Mouse (Mus musculus) liver (tissue): ENCODE data around the gene Npcd.

ENCODE experiments used
- DNase-seq: peaks from one replicate; pipeline ENCODE4 v3.0.0-alpha.2; 2020; ENCODE audit warnings: mixed read lengths

Gene Npcd

DNA sequence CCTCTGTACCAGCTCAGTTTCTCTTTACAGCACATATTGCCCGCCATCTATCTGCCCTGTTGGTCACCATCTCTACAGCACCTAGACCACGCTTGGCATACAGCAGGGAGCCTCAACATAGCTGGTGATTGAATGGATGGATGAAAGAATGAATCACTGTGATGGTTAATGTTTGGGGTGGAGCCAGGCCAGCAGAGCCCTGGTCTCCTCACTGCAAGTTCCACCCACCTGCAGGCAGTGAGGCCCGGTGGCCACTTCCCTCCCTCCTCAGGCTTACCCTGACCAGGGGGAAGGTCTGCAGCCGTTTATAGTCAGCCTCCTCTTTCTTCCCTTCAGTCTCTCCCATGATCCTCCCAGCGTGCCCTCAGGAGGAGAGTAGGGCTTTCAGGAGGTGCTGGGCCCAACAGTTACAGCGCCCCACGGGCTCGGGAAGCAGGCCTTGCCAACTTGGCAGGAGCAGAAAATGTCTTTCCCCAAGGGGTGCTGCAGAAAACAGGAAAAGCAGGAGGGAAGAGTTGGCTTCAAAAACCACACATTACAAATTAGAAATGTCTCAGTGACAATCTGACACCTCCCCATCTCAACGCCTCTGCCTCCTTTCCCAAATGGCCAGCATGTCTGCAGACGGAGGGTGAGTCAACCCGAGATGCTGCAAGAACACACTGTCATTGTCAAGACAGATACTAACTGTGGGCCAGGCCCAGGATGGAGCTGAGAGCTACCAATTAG, 69.3 kb downstream of the Npcd start:
- no peak for DNase-seq

DNA sequence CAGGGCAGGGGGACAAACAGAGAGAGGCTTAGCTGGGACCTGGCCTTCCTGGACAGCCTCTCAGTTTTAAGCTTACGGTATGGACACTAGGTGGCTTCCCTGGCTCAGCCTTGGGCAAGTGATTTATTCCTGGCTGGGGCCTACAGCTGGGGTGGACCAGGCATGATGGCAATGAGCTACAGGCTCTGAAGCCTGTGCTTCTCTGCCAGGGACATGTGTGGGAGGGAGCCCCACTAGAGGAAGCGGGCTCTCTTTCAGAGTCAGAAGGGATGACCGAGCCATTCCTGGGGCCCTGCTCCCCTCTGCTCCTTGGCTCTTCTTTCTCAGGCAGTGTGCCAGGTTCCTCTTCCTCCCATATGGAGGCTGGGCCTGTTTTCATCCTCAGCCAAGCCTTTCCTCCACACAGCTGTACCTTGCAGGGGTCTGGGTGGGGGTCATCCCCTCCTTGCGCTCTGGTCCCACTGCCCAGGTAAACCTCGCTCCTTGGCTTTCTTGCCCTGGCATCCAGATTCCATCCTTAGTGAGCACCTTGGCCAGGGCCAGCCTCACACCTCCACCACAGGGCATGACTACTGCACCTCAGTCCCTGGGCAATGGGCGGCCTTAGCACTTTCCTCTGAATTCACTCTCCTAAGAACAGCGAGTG, 70.3 kb downstream of the Npcd start:
- no peak for DNase-seq

DNA sequence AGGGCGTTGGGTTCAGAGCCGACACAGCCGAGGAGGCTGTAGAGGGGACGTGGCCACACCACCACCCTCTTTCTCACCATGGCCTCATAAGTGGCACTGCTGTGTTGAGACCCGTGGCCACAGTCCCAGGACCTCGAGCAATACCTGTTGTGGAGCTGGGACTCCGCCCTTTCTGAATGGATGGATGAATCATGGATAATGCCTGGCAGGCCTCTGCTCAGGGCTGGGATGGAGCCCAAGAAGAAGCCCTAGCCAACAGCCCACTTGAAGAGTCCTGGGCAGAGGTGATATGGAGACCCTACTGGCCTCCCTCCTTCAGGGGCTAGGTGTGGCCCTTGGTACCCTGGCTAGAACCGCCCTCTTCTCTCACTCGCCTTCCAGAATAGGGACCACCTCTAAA, 71.0 kb downstream of the Npcd start:
- DNase-seq, result no peak

DNA sequence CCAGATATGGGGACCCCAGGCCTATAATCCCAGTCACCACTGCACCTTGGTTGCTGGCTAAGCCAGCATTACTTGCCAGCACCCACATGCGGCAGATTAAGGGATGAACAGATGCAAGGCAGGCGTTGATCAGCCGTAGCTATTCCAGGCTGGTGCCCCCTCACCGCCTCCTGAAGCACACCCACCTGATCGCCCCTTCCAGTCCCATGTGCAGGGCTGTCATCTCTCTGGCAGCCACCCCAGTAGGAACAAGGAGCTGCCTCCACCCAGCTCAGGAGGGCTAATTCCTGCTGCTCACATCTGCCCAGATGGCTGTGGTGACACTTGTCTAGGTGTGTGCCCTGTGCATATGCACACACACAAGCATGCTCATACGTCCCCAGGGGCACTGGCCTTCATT, 73.1 kb downstream of the Npcd start:
- no peak for DNase-seq

DNA sequence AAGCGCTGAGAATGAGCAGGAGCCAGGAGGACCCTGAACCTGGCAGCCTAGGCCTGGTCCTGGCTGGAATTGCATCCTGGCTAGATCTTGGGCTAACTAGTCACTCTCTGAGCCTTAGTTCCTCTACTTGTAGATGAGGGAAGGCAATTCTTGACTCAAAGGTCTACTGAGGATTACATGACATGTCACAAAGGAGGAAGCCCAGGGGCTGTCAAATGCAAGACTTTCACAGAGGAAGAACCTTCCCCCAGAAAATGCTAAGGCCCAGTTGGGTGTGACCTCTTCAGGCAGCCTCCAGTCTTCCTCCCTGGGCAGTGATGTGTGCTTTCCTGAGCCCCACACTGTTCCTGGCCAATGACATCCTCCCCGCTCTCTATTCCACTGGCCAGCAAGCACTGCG, 76.9 kb downstream of the Npcd start:
- no peak for DNase-seq

DNA sequence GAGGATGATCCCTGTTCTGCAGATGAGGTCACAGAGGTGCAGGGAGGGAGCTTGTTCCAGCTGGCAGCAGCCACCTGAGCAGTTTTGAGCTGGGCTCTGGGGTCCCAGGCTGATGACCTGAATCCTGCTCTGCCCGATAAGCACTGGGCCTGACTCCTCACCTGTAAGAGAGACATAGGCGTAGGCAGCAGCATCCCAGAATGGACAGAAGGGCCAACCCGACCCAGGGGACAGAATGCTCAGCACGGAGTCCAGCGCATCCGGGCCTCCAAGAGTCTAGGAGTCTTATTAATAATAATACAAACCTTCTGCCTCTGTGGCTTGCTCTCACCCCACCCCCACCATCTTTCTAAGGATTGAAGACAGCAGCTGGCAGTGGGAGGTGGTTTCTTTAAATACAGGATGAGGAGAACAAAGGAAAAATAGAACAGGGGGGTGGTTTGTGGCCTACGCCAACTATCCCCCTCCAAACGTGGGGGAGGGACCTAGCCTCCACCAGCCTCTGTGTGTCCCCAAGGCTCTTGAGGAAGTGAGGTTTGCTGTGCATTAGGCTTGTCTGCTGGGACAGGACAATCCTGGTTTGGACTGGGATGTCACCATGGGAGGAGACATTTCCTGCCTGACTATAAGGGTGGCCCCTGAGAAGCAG, 77.9 kb downstream of the Npcd start:
- DNase-seq, result no peak

DNA sequence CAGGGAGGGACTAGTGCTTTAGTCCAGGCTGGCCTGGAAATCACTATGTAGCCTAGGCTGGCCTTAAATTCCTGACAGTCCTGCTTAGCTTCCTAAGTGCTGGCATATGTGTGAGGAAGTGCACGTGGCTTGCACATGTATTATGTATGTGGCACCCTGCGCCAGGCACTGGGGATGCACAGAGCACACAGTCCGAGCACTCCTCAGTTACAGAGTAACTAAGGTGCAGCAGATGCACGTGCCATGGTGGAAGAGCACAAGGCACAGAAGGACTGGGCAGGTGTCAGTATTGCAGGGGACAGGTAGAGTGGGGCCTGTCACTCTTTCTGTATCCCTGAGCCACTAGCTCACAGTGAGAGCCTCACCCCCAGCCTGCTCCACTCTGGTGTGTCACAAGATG, 78.9 kb downstream of the Npcd start:
- DNase-seq, result no peak

DNA sequence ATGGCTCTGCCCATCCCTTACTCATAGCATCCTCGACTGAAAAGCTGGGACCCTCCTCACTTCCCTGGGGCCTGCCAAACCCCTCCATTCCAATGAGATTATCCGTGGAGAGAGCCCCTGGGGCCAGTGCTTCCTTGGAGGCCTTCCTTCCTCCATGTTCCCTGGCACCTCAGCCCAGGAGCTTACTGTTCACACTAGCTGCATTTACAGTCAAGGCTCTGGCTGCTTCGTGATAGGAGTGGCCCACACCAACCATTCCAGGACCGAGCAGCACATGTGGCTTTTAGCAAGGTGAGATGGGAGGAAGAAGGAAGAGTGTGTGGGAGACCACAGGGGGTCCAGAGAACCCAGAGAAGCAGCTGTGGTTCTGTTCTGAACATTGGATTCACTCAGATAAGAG, 80.2 kb downstream of the Npcd start:
- DNase-seq, result no peak

DNA sequence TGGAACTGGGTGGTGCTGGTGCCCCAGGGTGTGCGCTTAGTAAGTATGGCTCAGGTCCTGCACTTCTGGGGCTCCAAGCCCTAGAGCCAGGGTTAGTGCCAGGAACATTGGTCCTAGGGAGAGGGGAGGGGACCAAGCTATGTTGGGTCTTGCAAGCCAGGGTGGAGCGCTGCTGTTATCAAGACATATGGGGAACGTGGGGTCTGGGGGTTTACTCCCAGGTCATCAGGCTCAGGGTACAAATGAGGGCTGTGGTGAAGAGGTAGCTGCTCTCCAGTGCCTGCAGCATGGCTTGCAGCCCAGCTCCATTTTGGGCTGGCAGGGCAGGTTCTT, 80.7 kb downstream of the Npcd start:
- no peak for DNase-seq

DNA sequence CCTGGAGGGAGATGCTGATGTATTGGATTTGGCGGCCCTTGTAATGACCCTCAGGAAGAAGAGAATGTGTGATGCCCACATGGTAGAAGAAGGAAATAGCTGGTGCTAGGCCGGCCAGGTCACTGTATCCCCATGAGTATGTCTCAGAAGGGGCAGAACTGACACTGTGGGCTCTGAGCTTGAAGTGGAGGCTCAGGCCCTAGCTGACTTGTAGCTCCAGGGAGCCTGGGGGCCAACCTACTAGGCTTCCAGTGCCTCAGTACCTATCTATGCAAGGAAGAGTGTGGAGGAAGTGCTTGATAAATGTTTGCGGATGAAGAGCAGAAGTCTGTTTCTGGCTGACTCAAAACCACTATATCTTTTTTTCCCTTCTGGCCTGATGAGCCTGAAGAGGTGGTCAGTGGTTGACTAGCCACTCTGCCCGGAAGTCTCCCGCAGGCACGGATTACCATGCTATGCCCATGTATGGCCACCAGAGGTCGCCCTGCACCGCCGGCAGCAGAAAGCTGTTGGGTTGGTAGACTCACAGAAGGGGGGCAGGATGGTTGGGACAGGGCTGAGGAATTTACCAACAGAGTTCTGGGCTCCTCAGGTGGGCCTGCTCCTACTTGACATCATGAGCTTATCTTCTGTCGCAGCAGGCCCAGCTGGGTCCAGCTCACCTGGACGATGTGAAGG, 81.2 kb downstream of the Npcd start:
- peak; percentile 73 for DNase-seq

DNA sequence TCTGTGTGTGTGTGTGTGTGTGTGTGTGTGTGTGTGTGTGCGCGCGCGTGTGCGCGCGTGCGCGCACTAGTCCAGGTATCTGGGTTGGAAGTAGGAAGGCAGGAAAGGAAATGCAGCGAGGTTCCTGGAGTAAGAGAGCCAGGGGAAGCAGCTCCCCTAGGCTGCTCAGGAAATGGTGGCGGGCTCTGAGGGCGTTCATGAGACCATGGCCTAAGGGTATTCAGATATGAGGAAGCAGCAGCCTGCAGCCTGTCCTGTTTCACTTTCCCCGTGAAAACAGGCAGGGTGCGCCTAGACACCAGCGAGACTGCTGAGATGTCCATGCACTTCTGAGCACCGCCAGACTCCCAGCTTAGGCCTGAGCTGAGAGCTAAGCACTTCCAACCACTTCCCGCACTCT, 82.3 kb downstream of the Npcd start:
- DNase-seq, result no peak

DNA sequence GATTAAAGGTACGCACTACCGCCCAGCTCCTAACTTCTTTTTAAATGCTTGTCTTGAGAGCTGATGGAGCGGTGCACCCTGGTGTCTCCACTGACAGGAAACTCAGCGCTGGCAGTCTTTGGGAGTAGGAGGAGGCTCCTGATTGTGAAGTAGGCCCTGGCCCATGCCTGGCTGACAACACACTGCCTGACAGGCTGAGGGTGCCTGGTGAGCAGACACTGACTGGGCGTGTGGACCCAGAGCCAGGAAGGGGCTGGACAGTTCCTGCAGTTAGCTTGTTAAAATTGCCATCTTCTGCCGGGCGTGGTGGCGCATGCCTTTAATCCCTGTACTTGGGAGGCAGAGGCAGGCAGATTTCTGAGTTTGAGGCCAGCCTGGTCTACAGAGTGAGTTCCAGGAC, 83.8 kb downstream of the Npcd start:
- DNase-seq, result no peak

DNA sequence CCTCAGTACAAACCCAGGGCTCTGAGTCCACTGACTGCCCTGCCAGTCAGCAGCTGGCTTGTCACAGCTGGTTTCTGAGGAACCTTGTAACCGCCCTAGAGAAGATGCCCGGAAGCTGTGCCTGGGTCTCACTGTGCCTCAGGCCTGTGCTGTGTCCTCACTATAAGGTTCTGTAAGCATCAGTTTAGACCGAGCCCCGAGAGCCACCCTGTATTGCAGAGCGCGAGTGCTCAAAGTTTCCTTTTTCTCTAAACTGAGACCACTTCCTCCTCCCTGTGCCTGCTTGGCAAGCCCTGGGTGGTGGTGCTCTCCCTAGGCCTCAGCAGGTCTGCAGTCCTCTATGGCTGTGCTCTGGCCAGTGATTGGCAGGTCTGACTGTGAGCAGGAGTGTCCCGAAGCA, 84.9 kb downstream of the Npcd start:
- DNase-seq, result no peak

DNA sequence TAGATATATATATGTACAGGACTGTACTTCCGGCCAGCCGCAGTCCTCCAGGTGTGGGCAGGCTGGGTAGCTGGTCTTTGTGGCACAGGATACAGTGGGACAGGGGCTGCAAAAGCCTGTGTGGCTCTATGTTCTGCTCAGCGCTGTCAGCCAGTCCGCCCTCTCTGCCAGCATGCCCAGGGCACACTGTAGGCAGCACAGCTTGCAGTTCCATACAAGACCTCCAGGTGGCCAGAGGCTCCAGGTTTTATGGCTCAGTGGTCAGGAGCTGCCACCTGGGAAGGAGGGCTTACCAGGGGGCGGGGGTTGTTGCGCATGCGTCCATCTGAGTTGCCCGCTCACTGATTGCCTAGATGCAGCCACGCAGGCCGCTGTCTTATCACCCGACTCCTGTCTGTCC, 86.0 kb downstream of the Npcd start:
- peak; percentile 33 for DNase-seq

DNA sequence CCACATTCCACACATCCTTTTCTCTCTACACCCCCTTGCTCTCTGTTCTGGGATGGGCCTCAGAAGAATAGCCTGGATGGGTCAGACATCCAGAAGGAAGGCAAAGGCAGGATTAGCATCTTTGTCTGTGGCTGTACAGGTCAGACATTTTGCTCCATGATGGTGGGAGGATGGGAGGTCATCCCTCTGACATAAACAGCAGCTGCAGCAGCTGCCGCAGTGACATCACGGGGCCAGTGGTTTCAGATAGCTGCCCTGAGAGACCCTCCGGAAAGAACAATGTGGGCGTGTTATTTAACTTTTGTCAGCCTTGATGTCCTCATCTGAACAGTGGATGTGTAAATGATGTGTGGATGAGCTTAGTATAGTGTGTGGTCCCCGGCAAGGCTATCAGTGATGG, 88.2 kb downstream of the Npcd start:
- no peak for DNase-seq

DNA sequence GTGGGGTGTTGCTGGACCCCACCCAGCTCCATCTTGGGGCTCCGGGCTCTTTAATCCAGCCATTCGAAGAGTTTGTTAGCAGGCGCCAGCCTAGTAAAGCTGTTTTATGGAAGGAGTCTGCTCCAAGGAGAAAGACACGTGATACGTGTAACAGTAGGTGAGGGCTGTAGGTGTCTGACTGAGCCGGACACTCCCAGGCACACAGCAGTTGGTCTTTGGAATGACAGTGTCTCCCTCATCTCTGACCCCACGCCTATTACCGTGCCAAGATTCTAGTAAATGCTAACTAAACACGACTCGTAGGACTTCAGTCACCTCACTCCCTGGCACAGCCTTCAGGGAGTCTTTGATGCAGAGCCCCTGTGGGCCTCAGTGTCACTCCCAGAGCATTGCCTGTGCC, 88.7 kb downstream of the Npcd start:
- DNase-seq, result no peak

DNA sequence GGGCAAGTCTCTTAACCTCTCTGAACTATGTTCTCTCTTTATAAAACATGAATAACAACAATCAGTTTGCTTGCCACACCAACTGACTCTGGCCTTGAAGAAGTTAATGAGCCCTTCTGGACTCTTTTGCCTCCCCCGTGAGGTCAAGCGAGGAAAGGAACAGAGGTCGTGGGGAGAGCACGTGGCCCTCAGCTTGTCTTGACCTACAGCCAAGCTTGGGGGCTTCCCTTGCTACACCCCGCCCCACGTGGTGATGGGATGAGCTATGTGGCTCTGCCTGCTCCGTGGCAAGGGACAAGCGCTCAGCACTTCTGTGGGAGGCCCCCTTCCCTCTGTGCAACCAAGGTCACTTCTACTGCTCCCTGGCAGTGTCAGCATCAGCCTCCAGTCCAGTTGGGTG, 89.3 kb downstream of the Npcd start:
- DNase-seq, result no peak

DNA sequence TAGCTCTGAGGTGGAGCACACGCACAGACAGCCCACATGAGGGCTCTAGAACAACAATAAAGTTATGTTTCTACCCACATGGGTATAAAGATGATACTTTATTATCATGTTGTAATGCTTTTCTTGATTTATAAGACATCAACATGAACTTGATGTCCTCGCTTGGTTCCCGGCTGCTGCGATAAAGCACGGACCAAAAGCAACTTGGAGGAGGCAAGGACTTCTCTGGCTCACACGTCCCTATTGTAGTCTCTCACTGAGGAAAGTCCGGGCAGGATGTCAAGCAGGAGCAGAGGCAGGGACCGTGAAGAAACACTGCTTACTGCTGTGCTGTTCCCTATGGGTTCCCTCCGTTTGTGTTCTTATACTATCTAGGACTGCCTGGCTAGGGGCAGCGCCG, 90.0 kb downstream of the Npcd start:
- DNase-seq, result no peak

DNA sequence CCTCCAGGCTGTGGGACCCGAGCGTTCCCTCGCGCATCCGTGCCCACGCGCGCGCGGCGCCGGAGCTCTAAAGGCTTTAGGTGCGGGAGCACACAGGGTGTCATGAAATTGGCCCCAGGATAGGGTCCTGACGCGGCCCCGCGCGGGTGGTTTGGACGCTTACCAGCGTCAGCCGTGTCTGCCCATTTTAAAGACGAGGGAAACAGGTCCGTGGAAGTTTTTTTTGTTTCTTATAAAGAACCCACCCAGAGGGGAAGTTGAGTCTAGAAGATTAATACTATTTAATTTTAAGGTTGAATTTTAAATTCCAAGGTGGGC, 91.4 kb downstream of the Npcd start:
- no peak for DNase-seq

DNA sequence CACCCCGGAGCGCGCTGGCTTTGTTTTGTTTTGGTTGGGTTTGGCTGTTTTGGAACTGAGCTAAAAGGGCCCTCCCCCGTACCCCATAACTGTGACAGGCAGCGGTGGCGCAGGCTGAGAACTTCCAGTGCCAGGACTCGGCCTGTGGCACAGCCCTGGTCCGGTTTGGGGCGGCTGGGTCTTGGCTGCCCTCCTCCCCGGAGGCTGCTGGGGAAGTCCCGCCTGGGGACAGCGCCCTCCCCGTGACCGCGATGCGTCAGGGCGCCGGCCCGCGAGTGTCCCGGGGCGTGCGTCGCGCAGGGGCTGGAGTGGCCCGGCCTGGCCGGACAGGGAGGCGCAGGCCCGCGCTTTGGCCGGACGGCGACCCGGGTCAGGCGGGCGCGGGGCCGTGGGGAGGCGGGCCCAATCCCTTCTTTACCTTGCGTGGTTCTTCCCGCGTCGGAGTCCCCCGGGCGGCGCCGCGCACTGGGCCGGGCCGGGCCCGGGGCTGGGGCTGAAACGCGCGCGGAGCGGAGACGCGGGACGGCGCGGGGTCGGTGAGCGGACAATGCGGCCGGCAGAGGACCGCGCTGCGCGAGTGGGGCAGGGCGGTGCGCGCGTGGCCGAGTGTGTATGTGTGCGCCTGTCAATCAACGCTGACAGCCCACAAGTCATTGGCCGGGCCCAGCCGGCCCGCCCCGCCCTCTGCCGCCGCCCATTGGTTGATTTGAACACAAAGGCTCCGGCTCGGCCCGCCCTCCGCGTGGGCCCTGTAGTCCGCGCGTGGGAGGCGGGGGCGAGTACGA, 91.9 kb downstream of the Npcd start, which contains the start of gene Sun2:
TSS of gene Sun2 (minus strand) at position 616 of the 785 bp plus-strand sequence.
- DNase-seq, result peak; percentile 93

DNA sequence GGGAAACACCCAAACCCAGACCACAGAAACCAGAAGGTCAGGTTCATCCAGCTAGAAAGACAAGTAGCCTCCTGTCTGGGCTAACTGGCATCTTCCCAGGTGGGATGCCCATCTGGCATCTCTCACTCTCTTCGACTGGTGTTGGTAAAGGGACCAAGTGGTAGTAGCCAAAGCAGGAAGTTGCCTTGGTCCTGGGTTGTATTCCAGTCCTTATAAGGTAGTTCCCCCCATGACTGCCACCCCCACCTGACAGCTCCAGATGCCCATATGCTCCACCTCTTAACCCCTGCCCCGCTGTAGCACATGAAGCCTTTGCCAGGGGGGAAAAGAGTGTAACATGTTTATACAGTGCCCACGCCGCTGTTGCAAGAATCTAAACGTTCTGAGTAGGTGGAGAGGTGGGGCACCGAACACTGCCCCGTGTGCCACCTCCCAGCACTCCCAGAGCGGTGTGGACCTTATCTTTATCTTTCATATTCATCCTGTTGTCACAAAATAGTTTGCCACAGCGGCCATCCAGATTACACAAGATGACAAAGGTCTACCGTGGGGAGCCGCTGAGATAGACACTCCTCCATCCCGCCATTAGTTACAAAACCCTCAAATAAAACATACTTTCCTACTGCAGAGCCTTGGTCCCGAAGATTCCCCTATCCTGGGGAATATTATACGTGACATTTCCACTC, 92.7 kb downstream of the Npcd start:
- DNase-seq, result no peak

DNA sequence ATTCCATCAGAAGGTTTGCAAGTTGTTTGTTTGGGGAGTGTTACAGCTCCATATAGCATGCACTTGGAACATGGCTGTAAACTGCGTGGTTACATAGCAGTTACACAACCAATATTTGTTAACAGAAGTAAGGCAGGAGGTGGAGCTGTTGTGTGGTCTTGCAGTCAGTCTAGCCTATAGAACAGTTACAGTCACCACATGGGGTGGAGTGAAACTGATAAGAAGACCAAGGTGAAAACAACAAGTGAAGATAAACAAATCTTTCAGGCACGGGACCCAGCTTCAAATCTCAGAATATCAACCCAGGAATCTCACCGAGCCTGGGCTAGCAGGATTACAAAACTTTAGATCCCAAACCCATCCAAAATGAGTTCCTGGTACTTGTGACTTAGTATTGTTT, 93.3 kb downstream of the Npcd start:
- DNase-seq, result no peak
